Mouse (Mus musculus) neural tube, embryonic 12.5 days (tissue): Measurements from ENCODE around the gene Alg1. TPM values are rescaled to one million over a fixed set of nuclear protein-coding genes. Genes with fewer than 3 reads are reported as not detected.
A peak's percentile ranks its signal among the peaks of the same experiment; 100 is the strongest.
"Not testable (repeated sequence)": the region's sequence is repeated elsewhere in the genome, so short reads cannot be mapped to it uniquely, and the experiment has no call there.

Experiments used
- ATAC-seq: fragments of 200-750 bp; cut with Nextera tagmentation; 2 replicates; pipeline ENCODE4 v1.8.0; 2017; ENCODE audit warnings: low read depth, mild to moderate bottlenecking, moderate TSS enrichment, moderate library complexity; ENCODE audit not compliant: low FRiP score
- H3K27ac ChIP-seq: fragments of 300-500 bp; sonication (generic); 2 replicates; pipeline ENCODE4 v1.5.1; 2016
- H3K27me3 ChIP-seq: fragments of 300-500 bp; sonication (generic); replicated peaks from 2 replicates; pipeline ENCODE4 v1.6.1; 2016; ENCODE audit warnings: mild to moderate bottlenecking
- H3K36me3 ChIP-seq: fragments of 300-500 bp; sonication (generic); 2 replicates; pipeline ENCODE4 v1.6.1; 2016; ENCODE audit warnings: mild to moderate bottlenecking
- H3K4me1 ChIP-seq: fragments of 300-500 bp; sonication (generic); 2 replicates; pipeline ENCODE4 v1.6.1; 2016
- H3K4me2 ChIP-seq: fragments of 300-500 bp; sonication (generic); replicated peaks from 2 replicates; pipeline ENCODE4 v1.6.1; 2016; ENCODE audit warnings: mild to moderate bottlenecking
- H3K4me3 ChIP-seq: fragments of 300-500 bp; sonication (generic); 2 replicates; pipeline ENCODE4 v1.5.1; 2016
- H3K9ac ChIP-seq: fragments of 300-500 bp; sonication (generic); 2 replicates; pipeline ENCODE4 v1.6.1; 2016; ENCODE audit warnings: mild to moderate bottlenecking
- H3K9me3 ChIP-seq: fragments of 300-500 bp; sonication (generic); 2 replicates; pipeline ENCODE4 v1.6.1; 2016; ENCODE audit warnings: mild to moderate bottlenecking
- WGBS: fragments of 180-500 bp; shearing (Covaris S2); methylation state at CpG from one replicate; pipeline ENCODE4 v1.1.7; 2016; 5-methylcytosine and 5-hydroxymethylcytosine counted together
- polyA plus RNA-seq: library from polyadenylated mRNA; unstranded; fragments of >200 nt; fragmentation: Nextera tagmentation; extraction: Ambion mirVana; gene quantifications from 2 replicates; pipeline ENCODE4 v1.2.1, GENCODE M21; 2016

The Alg1 gene
- polyA plus RNA-seq, 1 experiment from 2014 or later, result 33.7 TPM

GRCm38 (mm10) chr16:5210365-5210764, 23.1 kb upstream of the Alg1 start:
- Histone ChIP-seq H3K9ac (no peak overlapping the region), H3K27me3 (no peaks in the 10 kb centered on the region), H3K4me2 (no peak overlapping the region), H3K4me3 (no peak overlapping the region), H3K27ac (no peak overlapping the region), H3K9me3 (no peaks in the 10 kb centered on the region), H3K36me3 (no peaks in the 10 kb centered on the region), H3K4me1 (no peaks in the 10 kb centered on the region)
- ATAC-seq, result no peak
- 71% methylated on average over 2 of the region's 2 CpGs for WGBS

- Histone ChIP-seq H3K27me3 (no peaks in the 10 kb centered on the region), H3K4me1 (no peaks in the 10 kb centered on the region), H3K9ac (no peak overlapping the region), H3K4me3 (no peak overlapping the region), H3K4me2 (no peak overlapping the region), H3K36me3 (no peaks in the 10 kb centered on the region), H3K27ac (no peak overlapping the region), H3K9me3 (no peaks in the 10 kb centered on the region)
- no peak for ATAC-seq
- 91% methylated on average over 3 of the region's 3 CpGs for WGBS
Measured at GRCm38 (mm10) chr16:5212150-5212549, 21.3 kb upstream of the Alg1 start.

- Histone ChIP-seq H3K27me3 (no peaks in the 10 kb centered on the region), H3K4me1 (no peaks in the 10 kb centered on the region), H3K36me3 (no peaks in the 10 kb centered on the region), H3K9ac (no peak overlapping the region), H3K27ac (no peak overlapping the region), H3K9me3 (no peaks in the 10 kb centered on the region), H3K4me3 (no peak overlapping the region), H3K4me2 (no peak overlapping the region)
- no peak for ATAC-seq
- 82% methylated on average over 2 of the region's 2 CpGs for WGBS
Measured at GRCm38 (mm10) chr16:5214126-5214525, 19.3 kb upstream of the Alg1 start.

GRCm38 (mm10) chr16:5216686-5217085, 16.7 kb upstream of the Alg1 start:
- Histone ChIP-seq H3K27me3 (no peaks in the 10 kb centered on the region), H3K4me1 (no peaks in the 10 kb centered on the region), H3K9ac (no peak overlapping the region), H3K36me3 (no peaks in the 10 kb centered on the region), H3K4me2 (no peak overlapping the region), H3K4me3 (no peak overlapping the region), H3K9me3 (no peaks in the 10 kb centered on the region), H3K27ac (no peak overlapping the region)
- WGBS, result 69% methylated on average over 6 of the region's 6 CpGs
- ATAC-seq, result no peak

DNA sequence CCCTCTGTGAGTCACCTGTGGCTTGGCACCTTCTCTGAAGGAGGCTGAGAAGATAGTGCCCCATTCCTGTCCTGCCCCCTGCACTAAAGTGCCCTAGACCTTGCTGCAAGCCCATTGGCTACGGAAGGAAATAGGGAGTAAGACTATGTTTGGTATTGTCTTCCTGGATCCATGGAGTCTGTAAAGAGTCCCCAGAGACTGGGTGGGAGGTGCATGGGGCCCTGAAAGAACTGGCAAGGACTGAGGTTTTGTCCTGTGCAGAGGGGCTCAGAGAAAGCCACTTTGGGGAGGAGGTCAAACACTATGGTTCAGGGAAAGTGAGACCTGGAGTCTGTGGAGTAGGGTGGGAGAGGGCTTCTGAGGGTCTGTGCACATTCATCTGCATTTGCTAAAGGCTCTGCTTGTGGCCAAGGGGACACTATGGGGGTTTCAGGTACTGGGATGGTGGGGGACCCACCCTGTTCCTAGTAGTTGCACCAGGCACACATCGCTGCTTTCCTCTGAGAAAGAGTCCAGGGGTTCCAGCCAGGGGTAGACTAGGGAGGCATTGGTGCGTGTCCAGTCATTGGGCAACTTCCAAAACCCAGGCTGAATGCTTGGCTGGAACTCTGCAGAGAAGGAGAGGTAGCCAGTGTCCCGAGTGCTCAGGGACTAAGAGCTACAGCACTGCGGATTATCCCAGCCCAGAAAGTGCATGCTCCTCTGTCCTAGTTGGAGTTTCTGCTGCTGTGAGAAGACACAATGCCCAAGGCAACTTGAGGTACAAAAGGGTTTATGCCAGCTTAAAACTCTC, 15.9 kb upstream of the Alg1 start:
- no peak overlapping the region for H3K27ac ChIP-seq
- no peaks in the 10 kb centered on the region for H3K36me3 ChIP-seq
- H3K4me3 ChIP-seq, result no peak overlapping the region
- no peaks in the 10 kb centered on the region for H3K4me1 ChIP-seq
- ATAC-seq, result no peak
- H3K27me3 ChIP-seq, result no peaks in the 10 kb centered on the region
- 80% methylated on average over 5 of the region's 5 CpGs for WGBS
- H3K9me3 ChIP-seq, result no peaks in the 10 kb centered on the region
- H3K9ac ChIP-seq, result no peak overlapping the region
- H3K4me2 ChIP-seq, result no peak overlapping the region

DNA sequence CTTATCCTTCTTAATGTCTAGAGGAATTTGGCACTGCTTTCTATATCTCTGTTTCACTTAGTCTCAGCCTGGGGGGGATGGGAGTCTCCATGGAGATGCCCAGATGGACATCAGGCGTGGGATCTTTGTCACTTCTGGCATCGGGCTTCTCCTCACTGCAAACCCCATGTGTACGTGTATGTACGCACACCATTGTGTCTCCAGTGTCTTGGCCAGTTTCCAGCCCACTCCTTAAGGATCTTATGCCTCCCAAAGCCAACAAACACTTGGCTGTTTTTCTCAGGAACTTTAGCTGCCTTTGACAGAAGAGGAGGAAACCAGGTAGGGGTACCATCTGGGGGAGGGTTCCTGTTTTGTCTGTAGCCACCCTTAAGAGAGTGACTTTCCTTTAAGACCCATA, 12.0 kb upstream of the Alg1 start:
- no peak overlapping the region for H3K4me2 ChIP-seq
- H3K27ac ChIP-seq, result no peak overlapping the region
- 69% methylated on average over 4 of the region's 4 CpGs for WGBS
- H3K4me3 ChIP-seq, result no peak overlapping the region
- ATAC-seq, result no peak
- H3K27me3 ChIP-seq, result no peaks in the 10 kb centered on the region
- no peaks in the 10 kb centered on the region for H3K4me1 ChIP-seq
- H3K9me3 ChIP-seq, result no peaks in the 10 kb centered on the region
- no peak overlapping the region for H3K9ac ChIP-seq
- no peaks in the 10 kb centered on the region for H3K36me3 ChIP-seq

DNA sequence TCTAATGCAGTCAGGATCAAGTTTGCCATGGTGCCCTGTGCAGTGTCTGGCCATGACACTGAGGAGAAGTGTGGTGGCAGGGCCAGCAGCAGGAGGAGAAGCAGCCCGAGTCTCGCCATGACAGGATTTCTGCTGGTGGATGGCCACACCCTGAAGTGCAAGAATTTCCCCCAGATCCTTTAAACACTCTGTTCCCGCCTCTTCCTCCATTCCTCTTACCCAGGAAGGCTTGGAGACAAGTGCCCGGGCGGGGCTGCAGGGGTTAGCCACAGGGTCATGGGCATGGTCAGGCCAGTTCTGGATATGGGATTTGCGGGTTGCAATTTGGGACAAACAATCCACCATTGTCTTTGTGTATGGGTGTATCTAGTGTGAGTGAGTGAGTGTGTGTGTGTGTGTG, 11.3 kb upstream of the Alg1 start, which contains the start of gene AU021092:
Gene AU021092 (minus strand): TSS at position 160 of the 400 bp plus-strand sequence.
- H3K27me3 ChIP-seq, result no peaks in the 10 kb centered on the region
- no peaks in the 10 kb centered on the region for H3K9me3 ChIP-seq
- no peak within 1 kb of the TSS for H3K4me2 ChIP-seq
- H3K4me1 ChIP-seq, result no peaks in the 10 kb centered on the region
- H3K9ac ChIP-seq, result no peak within 1 kb of the TSS
- H3K36me3 ChIP-seq, result no peaks in the 10 kb centered on the region
- no peak within 1 kb of the TSS for H3K27ac ChIP-seq
- no peak within 1 kb of the TSS for H3K4me3 ChIP-seq
- ATAC-seq, result no peak
- 76% methylated on average over 6 of the region's 6 CpGs for WGBS

DNA sequence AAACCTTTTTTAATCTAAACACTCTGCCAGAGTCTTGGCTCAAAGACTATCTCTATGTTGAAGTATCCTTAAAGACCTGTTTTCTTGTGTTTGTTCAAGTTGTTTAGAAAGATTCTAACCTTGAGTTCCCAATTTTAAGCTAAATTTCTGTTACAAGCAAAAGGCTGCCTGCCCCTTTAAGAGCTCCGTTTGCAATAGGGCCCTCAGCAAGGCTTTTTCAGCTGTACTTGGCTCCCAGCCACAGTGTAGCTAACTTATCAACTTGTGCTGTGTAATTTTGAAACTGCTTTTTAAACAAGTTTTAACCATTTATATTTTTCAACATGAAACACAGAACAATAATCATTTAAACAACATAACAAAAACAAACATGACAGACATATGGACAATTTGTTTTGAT, 6.9 kb upstream of the Alg1 start:
- WGBS, result 18% methylated on average over 1 of the region's 1 CpGs
- H3K9ac ChIP-seq, H3K27me3 ChIP-seq, ATAC-seq, H3K4me3 ChIP-seq, H3K4me1 ChIP-seq, H3K27ac ChIP-seq, H3K9me3 ChIP-seq, H3K36me3 ChIP-seq, H3K4me2 ChIP-seq: not testable (repeated sequence)

DNA sequence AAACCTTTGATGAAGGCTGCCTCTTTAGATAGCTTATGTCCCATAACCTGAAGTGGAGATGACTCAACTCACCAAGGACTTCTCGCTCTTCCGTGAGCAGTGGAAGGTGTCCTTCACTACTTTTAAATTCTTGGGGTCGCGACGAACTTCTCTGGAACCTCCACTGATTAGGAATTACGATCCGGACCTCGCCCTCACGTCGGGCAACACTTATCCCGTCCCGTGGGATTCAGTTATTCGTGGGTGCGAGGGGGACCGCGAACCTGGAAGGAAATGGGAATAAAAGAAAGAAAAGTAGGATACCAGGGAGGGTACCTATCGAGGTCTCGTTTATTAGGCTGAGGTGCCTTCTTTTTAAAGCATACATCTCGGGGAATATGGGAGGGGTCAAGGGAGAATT, 5.9 kb upstream of the Alg1 start:
- H3K4me3 ChIP-seq, H3K4me1 ChIP-seq, H3K9ac ChIP-seq, H3K4me2 ChIP-seq, H3K9me3 ChIP-seq, ATAC-seq, H3K36me3 ChIP-seq, H3K27ac ChIP-seq, H3K27me3 ChIP-seq: not testable (repeated sequence)
- 82% methylated on average over 19 of the region's 19 CpGs for WGBS

GRCm38 (mm10) chr16:5228103-5228502, 5.3 kb upstream of the Alg1 start:
- WGBS, result 80% methylated on average over 3 of the region's 3 CpGs
- not testable (repeated sequence) for H3K4me2 ChIP-seq, H3K27me3 ChIP-seq, H3K9me3 ChIP-seq, H3K4me3 ChIP-seq, H3K36me3 ChIP-seq, ATAC-seq, H3K27ac ChIP-seq, H3K4me1 ChIP-seq, H3K9ac ChIP-seq

GRCm38 (mm10) chr16:5232982-5233381, 439 bp upstream of the Alg1 start:
- no peak overlapping the region for H3K27ac ChIP-seq
- ATAC-seq, result no peak
- no peaks in the 10 kb centered on the region for H3K9me3 ChIP-seq
- H3K9ac ChIP-seq, result no peak overlapping the region
- H3K27me3 ChIP-seq, result no peaks in the 10 kb centered on the region
- peaks cover 8% of the 10 kb centered on the region for H3K4me1 ChIP-seq
- H3K4me3 ChIP-seq, result 0 out of 2 replicates have a peak overlapping the region, but pooled peaks have one; percentile 80
- WGBS, result 76% methylated on average over 4 of the region's 4 CpGs
- H3K36me3 ChIP-seq, result no peaks in the 10 kb centered on the region
- peak overlapping the region; percentile 73 for H3K4me2 ChIP-seq

DNA sequence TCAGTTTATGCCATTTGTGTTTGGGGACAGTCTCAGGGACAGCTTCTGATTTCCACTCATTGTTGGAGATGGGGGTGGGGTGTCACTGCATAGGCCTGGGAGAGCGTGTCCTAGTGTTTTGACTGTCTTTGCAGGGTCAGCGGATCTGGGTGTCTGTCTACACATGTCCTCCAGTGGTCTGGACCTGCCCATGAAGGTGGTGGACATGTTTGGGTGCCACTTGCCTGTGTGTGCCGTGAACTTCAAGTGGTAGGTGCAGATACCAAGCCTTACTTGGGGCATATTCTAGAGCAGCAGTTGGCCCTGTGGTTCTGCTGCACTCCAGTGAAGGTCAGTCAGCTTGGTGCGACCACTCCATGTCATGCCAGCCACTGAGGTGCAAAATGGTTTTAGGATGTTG, 8.9 kb downstream of the Alg1 start:
- H3K4me1 ChIP-seq, result no peaks in the 10 kb centered on the region
- no peak for ATAC-seq
- H3K36me3 ChIP-seq, result peaks cover 58% of the 10 kb centered on the region
- no peak overlapping the region for H3K4me3 ChIP-seq
- WGBS, result 94% methylated on average over 4 of the region's 4 CpGs
- no peak overlapping the region for H3K27ac ChIP-seq
- no peak overlapping the region for H3K9ac ChIP-seq
- no peaks in the 10 kb centered on the region for H3K9me3 ChIP-seq
- H3K4me2 ChIP-seq, result no peak overlapping the region
- no peaks in the 10 kb centered on the region for H3K27me3 ChIP-seq

GRCm38 (mm10) chr16:5242882-5243281, 9.5 kb downstream of the Alg1 start:
- Histone ChIP-seq H3K27ac (no peak overlapping the region), H3K9me3 (no peaks in the 10 kb centered on the region), H3K27me3 (no peaks in the 10 kb centered on the region), H3K4me2 (no peak overlapping the region), H3K4me1 (no peaks in the 10 kb centered on the region), H3K36me3 (peaks cover 63% of the 10 kb centered on the region), H3K4me3 (no peak overlapping the region), H3K9ac (no peak overlapping the region)
- 84% methylated on average over 6 of the region's 6 CpGs for WGBS
- no peak for ATAC-seq
